Mouse (Mus musculus): ENCODE results near the gene Hrasls.

The Hrasls gene

DNA sequence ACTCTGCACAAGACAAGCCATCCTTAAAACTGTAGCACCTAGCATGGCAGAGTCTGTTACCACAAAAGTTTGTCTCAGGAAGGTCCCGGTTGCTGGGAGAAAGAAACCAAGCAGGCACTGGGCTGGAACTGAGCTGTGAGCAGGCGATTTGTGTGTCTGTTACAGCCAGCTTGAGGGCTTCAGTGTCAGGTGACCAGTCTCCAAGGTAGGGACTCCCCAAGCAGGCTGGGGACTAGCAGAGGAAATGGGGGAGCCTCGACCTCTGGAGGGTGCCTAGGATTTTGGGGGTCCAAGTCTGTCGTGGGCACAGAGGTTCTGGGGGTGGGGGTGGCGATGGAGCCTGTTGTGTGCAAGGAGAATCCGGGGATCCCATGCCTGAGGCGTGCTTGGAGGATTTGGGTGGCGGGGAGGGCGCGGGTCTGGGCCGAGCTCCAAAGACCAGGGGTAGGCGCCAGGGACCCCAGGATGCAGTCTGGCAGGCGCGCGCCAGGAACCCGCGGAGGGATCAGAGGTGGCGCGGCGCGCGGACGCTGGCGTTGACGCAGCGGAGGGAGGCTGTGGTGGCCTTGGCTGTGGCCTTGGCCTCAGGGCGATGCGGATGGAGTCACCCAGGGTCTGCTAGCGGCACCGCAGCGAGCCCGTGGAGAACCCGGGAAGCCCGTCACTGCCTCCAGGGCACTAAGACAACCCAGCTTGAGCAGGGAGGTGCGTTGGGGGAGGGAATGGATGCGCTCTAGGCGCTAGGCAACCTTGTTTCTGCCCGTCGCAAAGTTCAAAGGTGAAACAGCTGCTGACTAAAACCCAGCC, at the start of gene Hrasls:
Gene Hrasls, plus strand, starts transcription at position 91 of the 807 bp plus-strand sequence.
- DNase-seq (ENCODE audit: low read depth, low spot score), result peak; percentile 71

DNA sequence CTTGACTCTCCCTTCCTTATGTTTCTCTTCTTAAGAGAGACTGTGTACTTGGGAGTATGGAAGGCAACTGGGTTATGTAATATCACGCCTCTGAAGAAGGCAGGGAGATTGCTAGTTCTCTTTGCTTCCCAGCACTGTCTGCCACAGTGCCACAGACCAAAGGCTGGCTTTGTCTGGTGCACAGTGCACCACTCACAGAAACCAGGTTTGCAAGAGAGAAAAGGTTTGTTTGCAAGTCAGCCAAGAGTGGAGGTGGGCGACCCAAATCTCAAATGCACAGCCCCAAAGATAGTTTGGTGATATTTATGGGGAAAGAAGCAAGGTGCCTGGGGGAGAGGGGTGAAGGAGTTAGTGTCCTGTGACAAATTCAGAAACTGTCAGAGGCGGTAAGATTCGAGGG, 47.2 kb upstream of the Hrasls start:
- DNase-seq (ENCODE audit: low read depth, low spot score), result no peak

DNA sequence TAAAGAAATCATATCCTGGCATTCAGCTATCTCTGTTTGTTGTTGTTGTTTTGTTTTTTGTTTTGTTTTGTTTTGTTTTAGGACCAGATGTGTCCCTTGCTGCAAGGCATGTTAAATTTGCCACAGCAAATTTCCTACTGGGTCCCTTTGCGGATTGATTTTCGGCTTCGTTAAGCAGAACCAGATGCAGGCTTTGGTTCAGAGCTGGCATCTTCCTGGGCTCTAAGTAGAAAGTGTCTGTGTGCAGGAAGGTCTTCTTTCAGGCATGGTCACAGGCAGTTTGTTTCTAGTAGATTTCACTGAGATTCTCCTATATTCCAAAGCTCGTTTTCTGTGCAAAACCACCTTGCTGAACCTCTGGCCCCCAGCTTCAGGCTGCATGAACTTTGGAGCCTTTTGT, 42.4 kb upstream of the Hrasls start:
- DNase-seq (ENCODE audit: low read depth, low spot score), result no peak

DNA sequence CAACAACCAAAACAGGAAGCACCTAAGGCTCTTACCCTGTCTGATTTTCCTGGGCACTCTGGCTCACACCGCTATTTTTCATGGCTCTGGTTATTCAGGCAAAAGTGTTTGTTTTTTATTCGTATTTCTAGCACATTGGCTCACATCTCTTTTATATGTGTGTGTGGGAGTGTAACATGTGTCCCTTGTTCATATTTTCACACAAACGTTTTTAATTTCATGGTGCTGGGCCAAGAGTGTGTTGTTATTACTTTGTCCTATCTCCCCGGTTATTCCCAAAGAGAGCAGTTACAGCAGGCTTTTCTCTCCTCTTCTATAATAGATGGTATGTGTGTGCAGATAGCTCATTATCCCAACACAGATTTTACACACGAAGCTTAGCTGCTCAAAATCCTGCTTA, 37.8 kb upstream of the Hrasls start:
- no peak for DNase-seq (ENCODE audit: low read depth, low spot score)

DNA sequence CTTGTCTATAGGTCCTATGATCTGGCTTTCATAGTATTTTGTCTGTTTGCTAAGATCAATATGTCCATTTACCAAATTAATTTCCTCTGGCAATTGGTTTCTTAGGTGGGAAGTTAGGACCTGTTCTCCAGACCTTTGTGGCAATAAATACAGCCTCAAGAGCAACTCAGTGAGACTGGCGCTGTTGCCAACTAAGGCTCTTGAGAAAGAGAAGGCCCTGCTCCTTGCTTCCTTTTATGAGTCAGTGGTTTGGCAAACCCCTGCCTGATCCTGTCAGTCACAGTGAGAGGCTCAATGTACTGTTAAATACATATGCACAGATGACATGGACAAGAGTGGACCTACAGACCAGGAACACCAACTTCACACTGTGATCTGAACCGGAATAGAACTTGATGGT, 36.3 kb upstream of the Hrasls start:
- no peak for DNase-seq (ENCODE audit: low read depth, low spot score)

DNA sequence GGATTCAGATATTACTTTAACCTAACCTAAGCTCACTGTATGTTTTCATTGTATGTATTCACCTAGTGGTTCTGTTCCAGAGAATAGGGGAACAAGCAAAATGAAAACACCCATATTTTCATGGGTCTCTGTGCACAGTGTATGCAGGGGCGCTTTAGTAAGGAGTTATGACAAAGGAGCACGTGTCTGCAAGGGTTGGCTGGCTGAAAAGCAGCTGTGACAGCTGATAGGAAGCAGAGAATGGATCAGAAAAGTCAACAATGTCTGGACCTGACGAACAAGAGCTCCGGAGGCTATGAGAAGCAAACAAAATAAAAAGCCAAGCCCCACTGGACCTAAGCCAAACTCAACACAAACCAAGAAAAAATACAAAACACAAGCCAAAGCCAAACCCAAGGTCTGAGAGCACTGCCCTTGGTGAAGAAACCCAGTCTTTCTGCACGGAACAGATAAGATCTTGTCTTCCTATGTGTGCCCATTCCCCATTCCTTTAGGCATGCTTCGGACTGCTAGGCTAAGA, 34.6 kb upstream of the Hrasls start:
- DNase-seq (ENCODE audit: low read depth, low spot score), result no peak

DNA sequence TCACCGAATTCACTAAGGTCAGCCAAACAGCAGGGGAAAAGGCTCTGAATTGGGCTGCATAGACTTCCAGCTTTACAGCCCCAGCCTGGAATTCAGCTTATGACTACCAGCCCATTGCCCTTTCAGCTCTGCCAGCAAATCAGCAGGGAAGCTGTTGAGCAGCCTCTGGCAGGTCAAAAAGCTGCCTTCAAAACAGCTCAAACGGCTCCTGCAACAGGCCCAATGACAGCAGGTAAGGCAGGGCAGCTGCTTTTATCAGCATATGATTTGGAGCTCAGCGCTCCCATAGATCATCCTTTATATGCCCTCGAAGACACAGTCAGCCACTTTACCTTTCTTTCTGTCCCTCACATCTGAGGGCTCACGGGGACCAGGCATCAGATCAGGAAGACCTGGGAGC, 16.6 kb upstream of the Hrasls start:
- DNase-seq (ENCODE audit: low read depth, low spot score), result no peak

DNA sequence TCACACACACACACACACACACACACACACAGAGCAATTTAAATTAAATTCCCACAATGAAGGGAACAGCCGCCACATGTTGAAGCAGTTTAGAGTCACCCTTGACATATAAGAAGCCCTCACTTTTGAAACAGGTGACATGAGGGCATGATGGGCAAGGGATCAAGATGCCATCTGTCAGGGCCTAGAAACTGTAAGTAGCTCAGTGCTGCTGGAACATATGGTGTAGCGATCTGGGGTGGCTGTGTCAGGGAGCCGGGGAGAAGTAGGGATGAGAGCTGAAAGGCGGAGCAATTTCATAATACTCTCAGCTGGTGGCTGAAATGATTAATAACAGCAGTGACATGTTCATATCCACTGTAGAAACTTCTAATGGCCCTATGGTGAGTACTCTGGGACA, 15.5 kb upstream of the Hrasls start:
- DNase-seq (ENCODE audit: low read depth, low spot score), result peak; percentile 18

DNA sequence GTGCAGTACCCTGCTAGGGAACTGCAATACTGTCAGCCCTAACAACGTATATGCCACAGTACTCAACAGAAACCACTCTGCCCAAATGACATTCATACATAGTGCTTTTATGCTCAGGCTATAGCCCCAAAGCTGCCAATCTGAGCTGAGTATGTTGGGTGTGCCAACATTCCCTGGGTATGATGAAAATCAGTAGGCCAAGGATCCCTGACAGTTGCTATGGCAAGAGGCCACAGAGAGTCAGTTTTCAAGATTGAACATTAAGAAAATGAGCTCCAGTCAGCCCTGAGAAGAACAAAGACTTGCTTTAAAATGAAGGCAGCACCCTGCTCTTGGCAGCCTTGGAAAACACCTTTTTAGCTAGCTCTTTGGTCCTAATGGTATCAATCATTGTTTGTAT, 14.3 kb upstream of the Hrasls start:
- DNase-seq (ENCODE audit: low read depth, low spot score), result peak; percentile 50

DNA sequence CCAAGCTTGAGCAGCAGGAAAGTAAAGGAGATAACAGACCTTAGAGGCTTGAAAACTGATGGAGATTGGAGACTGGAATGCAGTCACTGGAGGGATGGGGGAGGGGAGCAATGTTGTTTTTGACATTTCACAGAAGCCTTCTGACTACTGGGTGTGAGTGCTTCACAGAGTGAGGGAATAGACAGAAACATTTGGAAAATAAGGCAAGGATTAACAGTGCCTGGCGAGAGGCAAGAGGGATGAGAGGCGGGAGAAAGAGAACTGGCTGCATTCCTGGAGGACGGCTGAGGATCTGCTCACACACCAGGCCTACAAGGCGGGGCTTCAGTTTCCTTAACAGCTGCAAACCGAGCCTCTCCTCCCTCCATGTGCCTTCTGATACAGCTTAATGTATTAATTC, 11.0 kb upstream of the Hrasls start:
- peak; percentile 7 for DNase-seq (ENCODE audit: low read depth, low spot score)

DNA sequence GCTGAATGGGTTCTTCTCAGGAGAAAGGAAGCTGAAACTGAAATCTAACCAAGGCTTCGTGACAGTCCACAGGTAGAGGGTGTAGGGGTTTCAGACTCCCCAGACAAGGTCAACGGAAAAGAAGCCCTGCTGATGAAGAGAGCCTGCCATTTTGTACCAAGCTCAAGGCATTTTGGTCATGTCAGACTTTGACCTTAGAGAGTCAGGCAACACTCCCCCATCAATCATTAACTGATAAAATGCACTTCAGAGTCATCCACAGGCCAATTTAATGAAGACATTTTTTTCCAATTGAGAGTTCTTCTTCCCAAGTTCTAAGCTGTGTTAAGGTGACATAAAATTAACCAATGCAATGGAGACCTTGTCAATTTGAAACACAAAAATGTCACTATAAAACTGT, 8.3 kb upstream of the Hrasls start:
- DNase-seq (ENCODE audit: low read depth, low spot score), result no peak

DNA sequence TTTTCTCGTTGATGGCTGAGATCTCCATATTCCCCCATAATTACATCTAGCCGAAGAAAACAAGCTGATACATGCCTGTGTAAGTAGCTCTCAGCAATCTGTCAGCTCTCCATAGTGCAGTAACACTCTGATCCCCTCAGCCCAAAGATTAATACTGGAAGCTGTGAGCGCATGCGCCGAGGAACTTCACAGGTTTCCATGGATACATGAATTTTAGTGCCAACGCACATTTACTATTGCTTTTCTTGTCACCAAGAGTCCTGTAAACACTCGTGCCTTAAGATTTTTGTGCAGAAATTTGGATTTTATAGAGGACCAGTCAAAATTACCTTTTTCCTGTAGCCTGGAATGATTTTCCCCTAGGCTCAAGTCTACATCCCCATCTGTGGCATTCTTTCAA, 4.6 kb upstream of the Hrasls start:
- DNase-seq (ENCODE audit: low read depth, low spot score), result no peak

DNA sequence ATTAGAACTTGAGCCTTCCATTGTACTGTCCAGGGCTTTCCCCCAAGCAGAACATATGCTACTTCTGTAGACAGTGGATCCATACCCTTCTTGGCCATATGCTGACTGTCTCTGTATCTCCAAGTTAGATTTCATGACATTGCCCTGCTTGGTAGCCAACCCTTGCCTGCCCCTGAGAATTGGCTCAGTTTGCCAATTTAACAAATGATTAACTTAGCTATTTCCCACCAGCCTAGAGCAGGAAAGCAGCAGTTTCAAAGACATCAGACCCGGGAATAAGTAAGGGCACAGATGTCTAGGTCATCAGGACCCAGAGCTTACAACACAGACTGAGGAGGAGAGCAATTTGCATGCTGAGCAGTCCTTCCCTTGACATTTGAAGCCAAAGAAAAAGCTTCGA, 3.9 kb upstream of the Hrasls start:
- no peak for DNase-seq (ENCODE audit: low read depth, low spot score)

DNA sequence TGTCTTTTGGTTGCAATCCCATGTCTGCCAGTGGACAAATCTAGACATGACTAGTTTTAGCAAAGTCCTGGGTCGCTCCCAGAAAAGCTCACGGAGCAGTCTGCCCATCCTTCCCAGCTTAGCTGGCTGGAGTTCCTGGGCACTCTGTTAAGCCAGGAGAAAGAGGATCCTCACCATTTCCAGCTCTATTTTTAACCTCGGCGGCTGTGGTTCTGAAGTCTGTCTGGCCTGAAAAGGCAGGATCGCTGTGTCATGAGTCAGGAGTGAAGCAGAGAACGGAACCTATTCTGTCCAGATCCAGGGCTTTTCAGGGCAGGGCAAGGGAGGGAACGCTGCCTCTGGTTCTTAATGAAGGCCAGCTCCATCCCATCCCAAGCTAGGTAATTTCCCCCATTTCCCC, 654 bp upstream of the Hrasls start:
- peak; percentile 89 for DNase-seq (ENCODE audit: low read depth, low spot score)

DNA sequence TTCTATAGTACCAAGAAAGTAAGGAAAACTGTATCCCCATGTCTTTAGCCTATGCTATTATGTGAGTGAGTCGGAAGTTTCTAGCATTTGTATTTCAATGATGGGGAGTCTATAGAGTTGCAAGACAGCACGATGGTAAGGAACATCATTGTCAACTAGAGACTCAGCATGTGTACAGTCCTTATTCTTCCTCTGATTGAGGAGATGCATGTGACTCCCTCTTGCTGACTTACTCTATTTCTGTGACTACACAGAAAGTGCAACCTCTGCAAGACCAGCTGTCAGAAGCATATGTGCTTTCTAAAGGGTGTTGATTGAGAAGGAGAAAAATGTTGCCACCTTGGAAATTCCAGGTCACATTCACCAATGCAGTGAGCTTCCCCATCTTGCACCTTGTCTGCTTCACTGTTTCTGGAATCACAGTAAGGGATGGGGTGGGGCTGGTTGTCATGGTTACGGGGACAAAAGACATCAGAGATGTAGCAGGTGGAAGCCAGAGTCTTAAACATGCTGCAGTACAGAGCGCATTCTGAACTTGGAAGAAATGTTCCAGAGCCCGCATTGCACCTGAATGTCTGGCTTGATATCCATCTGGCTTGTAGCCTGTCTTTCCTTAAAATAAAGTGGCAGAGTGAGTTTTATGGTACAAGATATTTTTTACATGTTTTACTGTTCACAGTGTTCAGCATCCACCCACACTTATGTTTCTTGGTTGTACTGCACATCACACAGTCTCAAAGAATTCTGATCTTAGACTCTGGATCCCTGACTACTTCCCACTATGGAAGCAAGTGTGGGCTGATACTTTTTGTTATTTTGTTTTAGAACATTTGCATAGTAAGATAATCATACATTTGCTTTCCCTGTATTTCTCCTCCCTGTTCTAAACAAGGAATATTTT, 7.2 kb downstream of the Hrasls start:
- no peak for DNase-seq (ENCODE audit: low read depth, low spot score)

DNA sequence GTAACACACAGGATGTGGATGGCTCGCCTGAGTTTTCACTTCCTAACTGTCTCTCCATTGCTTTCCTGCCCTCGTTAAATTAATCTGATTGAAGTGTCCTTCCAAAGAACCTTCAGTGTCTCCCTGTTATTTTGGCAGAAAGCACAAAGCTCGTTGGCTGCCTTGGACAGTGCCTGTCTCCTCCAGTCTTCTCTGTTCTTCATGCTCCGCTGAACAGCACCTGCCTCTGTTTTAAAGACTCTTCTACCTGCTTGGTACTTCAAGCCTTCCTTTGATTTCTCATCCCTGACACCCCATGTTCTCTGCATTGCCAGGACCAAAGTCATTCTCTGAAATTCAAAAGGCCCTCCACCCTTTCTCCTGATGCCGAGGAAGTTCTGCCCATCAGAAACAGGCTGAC, 26.5 kb downstream of the Hrasls start:
- no peak for DNase-seq (ENCODE audit: low read depth, low spot score)

DNA sequence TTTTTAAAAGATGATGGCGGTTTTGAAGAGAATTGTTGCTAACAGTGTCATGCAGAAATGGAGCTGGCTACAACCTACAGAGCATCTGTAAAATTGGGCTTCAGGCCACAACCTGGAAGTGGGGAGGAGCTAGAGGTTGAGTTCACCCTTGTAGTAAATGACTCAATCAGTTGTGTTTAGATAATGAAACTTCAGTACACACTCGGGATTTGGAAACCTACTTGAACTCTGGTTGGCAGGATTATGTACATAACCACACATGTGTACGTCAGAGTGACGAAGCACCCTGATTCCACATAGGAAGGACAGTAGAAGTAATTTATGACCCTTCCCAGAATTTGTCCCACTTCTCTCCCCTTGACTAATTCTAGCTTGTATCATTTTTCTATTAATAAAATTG, 44.8 kb downstream of the Hrasls start:
- no peak for DNase-seq (ENCODE audit: low read depth, low spot score)

Measured in skeletal muscle tissue, adult 2 months (tissue).